Mouse (Mus musculus) heart, embryonic 13.5 days (tissue): ENCODE measurements at regions not wholly inside any gene's neighbourhood (a gene's known extent, or its start where the extent isn't known, plus 50 kb on each side); places are given as distances from the start of the nearest gene placed in this dataset.
A peak's percentile ranks its signal among the peaks of the same experiment; 100 is the strongest.

Experiments used
- ATAC-seq: fragments of 200-750 bp; cut with Nextera tagmentation; 2 replicates; pipeline ENCODE4 v1.8.0; 2017; ENCODE audit warnings: moderate TSS enrichment; ENCODE audit not compliant: insufficient number of reproducible peaks, low FRiP score, low TSS enrichment; ENCODE audit errors: extremely low read depth
- H3K27ac ChIP-seq: fragments of 300-500 bp; sonication (generic); replicated peaks from 2 replicates; pipeline ENCODE4 v1.5.1; 2015; ENCODE audit warnings: moderate library complexity, mild to moderate bottlenecking, inconsistent platforms
- H3K27me3 ChIP-seq: fragments of 300-500 bp; sonication (generic); replicated peaks from 2 replicates; pipeline ENCODE4 v1.6.1; 2015; ENCODE audit warnings: mild to moderate bottlenecking, inconsistent platforms
- H3K36me3 ChIP-seq: fragments of 300-500 bp; sonication (generic); 2 replicates; pipeline ENCODE4 v1.6.1; 2015; ENCODE audit warnings: mild to moderate bottlenecking, inconsistent platforms
- H3K4me1 ChIP-seq: fragments of 300-500 bp; sonication (generic); 2 replicates; pipeline ENCODE4 v1.6.1; 2015; ENCODE audit warnings: inconsistent platforms
- H3K4me2 ChIP-seq: fragments of 300-500 bp; sonication (generic); 2 replicates; pipeline ENCODE4 v1.6.1; 2015; ENCODE audit warnings: inconsistent platforms, mild to moderate bottlenecking, moderate library complexity
- H3K4me3 ChIP-seq: fragments of 300-500 bp; sonication (generic); 2 replicates; pipeline ENCODE4 v1.5.1; 2015; ENCODE audit warnings: moderate library complexity, mild to moderate bottlenecking, inconsistent platforms
- H3K9ac ChIP-seq: fragments of 300-500 bp; sonication (generic); 2 replicates; pipeline ENCODE4 v1.6.1; 2015; ENCODE audit warnings: inconsistent platforms, mild to moderate bottlenecking, moderate library complexity
- H3K9me3 ChIP-seq: fragments of 300-500 bp; sonication (generic); 2 replicates; pipeline ENCODE4 v1.6.1; 2016; ENCODE audit warnings: inconsistent platforms
- WGBS: fragments of 180-500 bp; shearing (Covaris S2); methylation state at CpG from one replicate; pipeline ENCODE4 v1.1.7; 2015; ENCODE audit warnings: mixed read lengths; 5-methylcytosine and 5-hydroxymethylcytosine counted together

DNA sequence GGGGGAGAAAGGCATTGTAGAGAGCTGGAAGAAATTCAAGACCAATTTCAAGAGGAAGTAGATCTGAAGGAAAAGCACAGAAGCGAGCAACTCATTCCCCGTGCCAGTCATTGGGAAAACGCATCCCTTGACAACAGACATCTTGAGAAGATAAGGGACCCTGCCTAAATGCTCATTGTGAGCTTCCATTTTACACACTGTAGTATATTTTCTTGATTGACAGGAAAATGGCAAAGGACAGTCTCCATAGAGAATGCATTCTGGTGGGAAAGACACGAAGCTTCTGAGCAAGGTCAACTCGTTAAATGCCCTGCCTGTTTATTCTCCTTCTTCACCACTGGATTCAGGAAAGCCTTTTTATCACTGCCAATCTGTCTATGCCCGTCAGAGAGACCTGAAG, 424.1 kb upstream of the Vwc2 start:
- Histone ChIP-seq H3K4me3 (no peak overlapping the region), H3K4me2 (no peak overlapping the region), H3K9me3 (no peaks in the 10 kb centered on the region), H3K27me3 (no peaks in the 10 kb centered on the region), H3K27ac (no peak overlapping the region), H3K4me1 (no peaks in the 10 kb centered on the region), H3K36me3 (no peaks in the 10 kb centered on the region), H3K9ac (no peak overlapping the region)
- WGBS = 60% methylated on average over 6 of the region's 6 CpGs
- ATAC-seq = no peak

DNA sequence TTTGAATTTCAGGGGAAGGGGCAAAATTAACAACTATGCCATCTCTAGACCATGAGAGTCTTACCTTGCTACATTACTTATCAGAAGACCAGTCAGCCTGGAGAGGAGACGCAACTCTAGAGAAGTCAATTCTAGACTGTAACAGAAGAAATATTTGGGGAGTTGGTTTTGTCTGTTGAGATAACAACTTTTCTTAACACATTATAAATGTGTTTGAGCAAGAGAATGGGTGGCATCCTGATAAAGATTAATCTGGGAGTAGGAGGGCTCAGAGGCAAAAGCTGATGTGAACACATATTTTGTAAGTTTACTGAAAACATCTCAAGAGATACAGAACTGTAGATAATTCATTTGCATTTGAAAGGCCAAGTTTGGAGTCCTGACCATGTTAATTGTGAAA, 389.0 kb upstream of the Vwc2 start:
- ATAC-seq = no peak
- Histone ChIP-seq H3K36me3 (no peaks in the 10 kb centered on the region), H3K9ac (no peak overlapping the region), H3K9me3 (no peaks in the 10 kb centered on the region), H3K27ac (no peak overlapping the region), H3K4me3 (no peak overlapping the region), H3K4me1 (no peaks in the 10 kb centered on the region), H3K27me3 (no peaks in the 10 kb centered on the region), H3K4me2 (no peak overlapping the region)
- 77% methylated on average over 1 of the region's 1 CpGs for WGBS

DNA sequence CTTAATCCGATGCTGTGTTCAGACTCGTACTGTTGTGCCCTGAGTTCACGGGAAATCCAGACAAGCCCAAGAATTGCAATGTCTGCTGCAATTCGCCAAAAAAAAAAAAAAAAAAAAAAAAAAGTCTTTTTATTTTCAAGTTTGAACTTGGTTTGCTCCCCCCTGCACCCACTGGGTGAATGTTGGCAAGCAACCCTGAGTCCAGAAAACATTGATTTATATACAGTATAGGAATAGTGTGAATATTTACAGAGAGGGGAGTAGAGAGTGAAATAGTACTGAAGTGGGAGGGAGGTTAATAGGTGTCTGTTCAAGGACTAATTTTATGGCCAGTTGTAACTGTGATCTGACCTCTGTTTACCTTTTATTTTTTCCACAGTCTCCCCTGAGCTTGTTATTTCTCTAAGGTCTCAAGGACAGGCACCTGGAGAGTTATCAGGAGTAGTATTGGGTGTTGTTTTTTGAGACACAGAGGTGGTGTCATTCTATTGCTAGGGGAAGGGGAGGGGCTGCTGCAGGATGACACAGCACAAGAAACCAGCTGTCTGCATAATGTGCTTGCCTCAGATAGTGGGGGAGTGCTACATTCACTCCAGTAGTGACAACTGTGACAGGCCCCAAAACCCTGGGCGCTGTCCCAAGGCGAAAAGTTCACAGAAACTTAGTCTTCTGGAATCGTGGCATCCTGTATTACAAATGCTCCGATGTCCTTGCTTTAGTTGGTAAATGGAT, 385.0 kb upstream of the Vwc2 start:
- H3K4me3 ChIP-seq = no peak overlapping the region
- H3K9me3 ChIP-seq = no peaks in the 10 kb centered on the region
- no peak overlapping the region for H3K9ac ChIP-seq
- peak; percentile 85 for ATAC-seq
- 76% methylated on average over 8 of the region's 8 CpGs for WGBS
- no peaks in the 10 kb centered on the region for H3K36me3 ChIP-seq
- H3K4me1 ChIP-seq = no peaks in the 10 kb centered on the region
- no peak overlapping the region for H3K27ac ChIP-seq
- no peak overlapping the region for H3K4me2 ChIP-seq
- no peaks in the 10 kb centered on the region for H3K27me3 ChIP-seq
